Mouse (Mus musculus): ENCODE results near the gene Rtn1. TPM values are rescaled to one million over a fixed set of nuclear protein-coding genes. Genes with fewer than 3 reads are reported as not detected.

Gene Rtn1
- polyA plus RNA-seq, 1 experiment from 2014 or later: 235 TPM

DNA sequence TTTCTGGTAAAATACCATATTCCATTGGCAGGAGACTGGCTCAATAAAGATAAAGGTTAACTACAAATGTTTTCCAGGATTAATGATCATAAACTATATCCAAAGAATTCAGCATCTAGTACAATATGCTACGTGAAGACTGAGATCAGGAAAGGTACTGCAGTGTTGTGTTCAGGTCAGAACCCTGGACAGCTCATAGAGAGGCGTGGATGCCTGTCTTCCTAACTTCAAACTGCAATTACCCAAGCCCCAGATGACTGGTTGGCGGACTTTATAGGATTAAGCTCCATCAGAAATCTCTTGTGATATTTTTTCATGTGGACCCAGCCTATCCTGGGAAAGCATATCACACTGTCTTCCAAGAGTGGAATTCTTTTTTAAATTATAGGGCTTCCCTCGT lies 13.8 kb upstream of the Rtn1 start:
- no peak for DNase-seq (ENCODE audit: low spot score)
- Histone ChIP-seq H3K4me2 (ENCODE audit: low read depth, low read length, severe bottlenecking) (no peak overlapping the region), H3K36me3 (ENCODE audit: control insufficient read depth, insufficient read depth, low read length) (no peaks in the 10 kb centered on the region), H3K27ac (ENCODE audit: low read depth, low read length) (no peak overlapping the region), H3K4me1 (replicated peaks; ENCODE audit: control insufficient read depth, insufficient read depth, low read length) (no peaks in the 10 kb centered on the region), H3K27me3 (ENCODE audit: control insufficient read depth, insufficient read depth, low read length) (no peaks in the 10 kb centered on the region), H3K9ac (ENCODE audit: low read length) (no peak overlapping the region), H3K4me3 (ENCODE audit: low read depth, low read length) (no peak overlapping the region), H3K9me3 (ENCODE audit: control insufficient read depth, low read length) (no peaks in the 10 kb centered on the region)
- no peak for ATAC-seq (replicated peaks; ENCODE audit: low FRiP score)
- 48% methylated on average over 4 of the region's 4 CpGs for WGBS

- ATAC-seq (replicated peaks; ENCODE audit: low FRiP score) (no peak), DNase-seq (ENCODE audit: low spot score) (no peak)
- Histone ChIP-seq H3K9me3 (ENCODE audit: control insufficient read depth, low read length) (no peaks in the 10 kb centered on the region), H3K4me3 (ENCODE audit: low read depth, low read length) (no peak overlapping the region), H3K27ac (ENCODE audit: low read depth, low read length) (no peak overlapping the region), H3K9ac (ENCODE audit: low read length) (no peak overlapping the region), H3K36me3 (ENCODE audit: control insufficient read depth, insufficient read depth, low read length) (no peaks in the 10 kb centered on the region), H3K4me2 (ENCODE audit: low read depth, low read length, severe bottlenecking) (no peak overlapping the region), H3K4me1 (replicated peaks; ENCODE audit: control insufficient read depth, insufficient read depth, low read length) (no peaks in the 10 kb centered on the region), H3K27me3 (ENCODE audit: control insufficient read depth, insufficient read depth, low read length) (no peaks in the 10 kb centered on the region)
- 36% methylated on average over 3 of the region's 3 CpGs for WGBS
These were observed 8.9 kb upstream of the Rtn1 start for GRCm38 (mm10) chr12:72417762-72418161.

DNA sequence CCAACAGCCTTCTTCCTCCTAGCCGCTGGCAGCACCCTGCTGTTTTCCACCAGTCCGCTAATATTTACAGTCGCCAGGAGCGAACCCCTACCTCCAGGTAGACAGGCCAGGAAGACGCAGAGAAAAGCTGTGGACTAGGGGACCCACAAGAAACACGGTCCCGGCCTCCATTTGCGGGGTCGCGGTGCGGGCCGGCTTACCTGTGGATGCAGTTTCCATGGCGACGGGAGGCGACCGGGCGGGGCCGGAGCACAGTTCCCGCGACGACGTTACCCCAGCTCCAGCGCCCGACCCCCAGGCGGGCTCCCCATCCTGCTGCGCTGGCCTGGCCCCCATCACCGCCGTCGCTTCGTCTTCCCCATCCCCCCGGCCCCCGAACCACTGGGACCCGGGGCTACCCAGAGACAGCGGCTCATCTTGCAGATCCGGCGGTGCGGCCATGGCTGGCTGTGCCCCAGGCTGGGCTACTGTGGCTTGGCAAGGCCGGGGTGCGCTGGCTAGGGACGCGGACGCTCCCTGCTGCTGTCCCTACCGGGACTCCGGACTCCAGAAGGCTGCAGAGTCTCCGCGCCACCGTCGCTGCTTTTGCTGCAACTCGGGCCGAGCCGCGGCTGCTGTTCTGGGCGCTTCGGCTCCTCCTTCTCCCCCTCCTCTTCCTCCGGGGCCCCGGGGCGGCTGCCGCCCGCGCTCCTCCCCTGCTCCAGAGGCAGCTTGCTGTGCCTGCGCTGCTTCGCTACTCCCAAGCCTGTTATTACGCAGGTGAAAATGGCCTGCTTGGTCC lies 553 bp downstream of the Rtn1 start:
- Histone ChIP-seq H3K9me3 (ENCODE audit: control insufficient read depth, low read length) (no peaks in the 10 kb centered on the region), H3K27me3 (ENCODE audit: control insufficient read depth, insufficient read depth, low read length) (peaks cover 5% of the 10 kb centered on the region), H3K9ac (ENCODE audit: low read length) (peak overlapping the region; percentile 72), H3K36me3 (ENCODE audit: control insufficient read depth, insufficient read depth, low read length) (no peaks in the 10 kb centered on the region), H3K4me3 (ENCODE audit: low read depth, low read length) (peak overlapping the region; percentile 74), H3K4me2 (ENCODE audit: low read depth, low read length, severe bottlenecking) (peak overlapping the region; percentile 98), H3K4me1 (replicated peaks; ENCODE audit: control insufficient read depth, insufficient read depth, low read length) (peaks cover 4% of the 10 kb centered on the region; the same call in 1 of the 2 replicates), H3K27ac (ENCODE audit: low read depth, low read length) (no peak overlapping the region)
- WGBS: under 1% methylated on average over 53 of the region's 63 CpGs
- peak; percentile 84 for DNase-seq (ENCODE audit: low spot score)
- peak; percentile 87 for ATAC-seq (replicated peaks; ENCODE audit: low FRiP score)

DNA sequence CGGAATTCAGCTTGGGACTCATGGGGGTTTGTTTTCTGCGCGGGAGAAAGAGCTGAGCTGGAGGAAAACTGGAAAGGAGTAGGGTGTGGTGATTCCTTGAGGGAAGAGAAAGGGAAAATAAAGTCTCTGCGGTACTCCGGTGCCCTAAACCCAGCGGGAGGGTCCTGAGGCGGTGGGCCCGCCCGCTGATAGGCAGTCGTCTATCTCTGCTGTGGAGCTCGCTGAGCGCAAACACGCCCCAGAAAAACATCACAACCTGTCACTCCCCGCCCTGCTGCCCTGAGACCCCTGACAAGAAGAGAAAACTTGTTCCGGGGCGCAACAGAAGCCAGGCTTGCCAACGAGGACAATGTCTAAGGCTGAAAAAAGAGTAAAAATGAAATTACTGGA lies 1.1 kb downstream of the Rtn1 start:
- Histone ChIP-seq H3K27me3 (ENCODE audit: control insufficient read depth, insufficient read depth, low read length) (peaks cover 5% of the 10 kb centered on the region), H3K4me2 (ENCODE audit: low read depth, low read length, severe bottlenecking) (peak overlapping the region; percentile 98), H3K27ac (ENCODE audit: low read depth, low read length) (no peak overlapping the region), H3K36me3 (ENCODE audit: control insufficient read depth, insufficient read depth, low read length) (no peaks in the 10 kb centered on the region), H3K9ac (ENCODE audit: low read length) (peak overlapping the region; percentile 72), H3K4me3 (ENCODE audit: low read depth, low read length) (peak overlapping the region; percentile 74), H3K4me1 (replicated peaks; ENCODE audit: control insufficient read depth, insufficient read depth, low read length) (peaks cover 4% of the 10 kb centered on the region; the same call in 1 of the 2 replicates), H3K9me3 (ENCODE audit: control insufficient read depth, low read length) (no peaks in the 10 kb centered on the region)
- ATAC-seq (replicated peaks; ENCODE audit: low FRiP score) (peak; percentile 32; the same call in 1 of the 2 replicates), DNase-seq (ENCODE audit: low spot score) (peak; percentile 61)
- 0% methylated on average over 17 of the region's 17 CpGs for whole genome bisulfite sequencing

DNA sequence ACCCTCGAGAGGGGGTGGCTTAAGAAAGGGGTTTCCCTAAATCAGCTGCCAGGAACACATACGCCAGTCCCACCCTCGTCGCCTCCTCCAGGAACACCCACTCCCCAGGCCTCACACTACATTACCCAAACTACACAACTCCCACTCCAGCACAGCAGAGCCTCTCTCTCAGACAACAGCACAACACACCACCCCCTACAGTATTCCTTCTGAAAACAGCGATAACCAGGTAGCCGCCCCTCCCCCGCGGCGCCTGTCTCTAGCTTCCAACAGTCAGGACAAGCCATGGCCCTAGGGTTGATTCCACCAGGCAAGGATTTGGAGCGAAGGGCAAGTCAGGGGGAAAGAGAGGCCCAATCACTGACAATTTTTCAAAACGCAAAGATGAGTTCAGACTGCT lies 1.7 kb downstream of the Rtn1 start:
- peak overlapping the region; percentile 74 for H3K4me3 ChIP-seq (ENCODE audit: low read depth, low read length)
- peaks cover 4% of the 10 kb centered on the region; the same call in 1 of the 2 replicates for H3K4me1 ChIP-seq (replicated peaks; ENCODE audit: control insufficient read depth, insufficient read depth, low read length)
- H3K9me3 ChIP-seq (ENCODE audit: control insufficient read depth, low read length): no peaks in the 10 kb centered on the region
- WGBS: 8% methylated on average over 11 of the region's 11 CpGs
- no peak overlapping the region; the same call in 1 of the 2 replicates for H3K9ac ChIP-seq (ENCODE audit: low read length)
- no peak for DNase-seq (ENCODE audit: low spot score)
- no peaks in the 10 kb centered on the region for H3K36me3 ChIP-seq (ENCODE audit: control insufficient read depth, insufficient read depth, low read length)
- no peak overlapping the region for H3K27ac ChIP-seq (ENCODE audit: low read depth, low read length)
- ATAC-seq (replicated peaks; ENCODE audit: low FRiP score): peak; percentile 21; the same call in 1 of the 2 replicates
- peaks cover 5% of the 10 kb centered on the region for H3K27me3 ChIP-seq (ENCODE audit: control insufficient read depth, insufficient read depth, low read length)
- peak overlapping the region; percentile 98 for H3K4me2 ChIP-seq (ENCODE audit: low read depth, low read length, severe bottlenecking)

- Histone ChIP-seq H3K4me1 (replicated peaks; ENCODE audit: control insufficient read depth, insufficient read depth, low read length) (peaks cover 4% of the 10 kb centered on the region; the same call in 1 of the 2 replicates), H3K9me3 (ENCODE audit: control insufficient read depth, low read length) (no peaks in the 10 kb centered on the region), H3K4me3 (ENCODE audit: low read depth, low read length) (no peak overlapping the region), H3K36me3 (ENCODE audit: control insufficient read depth, insufficient read depth, low read length) (no peaks in the 10 kb centered on the region), H3K4me2 (ENCODE audit: low read depth, low read length, severe bottlenecking) (no peak overlapping the region), H3K27me3 (ENCODE audit: control insufficient read depth, insufficient read depth, low read length) (peaks cover 5% of the 10 kb centered on the region), H3K9ac (ENCODE audit: low read length) (no peak overlapping the region), H3K27ac (ENCODE audit: low read depth, low read length) (no peak overlapping the region)
- ATAC-seq (replicated peaks; ENCODE audit: low FRiP score): no peak
- no peak for DNase-seq (ENCODE audit: low spot score)
- 28% methylated on average over 4 of the region's 5 CpGs for WGBS
These were observed 3.8 kb downstream of the Rtn1 start for GRCm38 (mm10) chr12:72405031-72405430.

DNA sequence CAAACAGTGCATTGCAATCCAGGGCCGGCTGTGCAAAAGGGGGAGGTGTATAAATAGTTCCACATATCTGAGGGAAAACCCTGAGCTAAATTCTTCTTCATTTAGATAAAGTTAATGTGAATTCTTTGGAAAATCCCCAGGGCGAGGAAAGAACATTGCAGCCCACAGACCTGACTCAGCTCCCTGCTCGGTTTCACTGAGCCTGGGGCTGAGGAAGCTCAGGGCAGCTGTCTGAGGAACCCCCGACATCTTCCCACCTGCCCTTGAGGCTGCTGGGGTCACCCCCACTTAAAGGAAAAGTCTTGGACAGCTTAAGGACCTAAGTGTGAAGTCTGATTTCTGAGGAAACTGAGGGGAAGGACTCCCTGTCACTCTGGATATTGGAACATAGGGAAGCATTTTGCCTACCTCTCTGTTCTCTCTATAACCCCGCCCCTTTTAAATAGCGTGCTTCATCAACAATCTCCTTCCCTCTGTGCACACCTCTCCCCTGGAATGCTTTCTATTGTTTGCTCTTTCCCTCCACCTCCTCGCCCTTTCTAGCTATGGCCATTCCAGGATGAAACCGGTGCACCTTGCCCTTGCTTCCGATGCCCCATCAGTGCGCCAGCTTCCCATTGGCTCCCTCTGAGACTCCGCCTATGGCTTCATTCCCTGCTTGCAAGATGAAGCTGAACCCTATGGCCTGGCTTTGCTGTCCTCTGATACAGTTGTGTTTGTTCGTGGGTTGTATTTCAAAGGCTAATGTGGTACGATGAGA lies 15.6 kb downstream of the Rtn1 start:
- Histone ChIP-seq H3K27ac (ENCODE audit: low read depth, low read length) (no peak overlapping the region), H3K27me3 (ENCODE audit: control insufficient read depth, insufficient read depth, low read length) (no peaks in the 10 kb centered on the region), H3K4me1 (replicated peaks; ENCODE audit: control insufficient read depth, insufficient read depth, low read length) (no peaks in the 10 kb centered on the region), H3K4me2 (ENCODE audit: low read depth, low read length, severe bottlenecking) (no peak overlapping the region), H3K4me3 (ENCODE audit: low read depth, low read length) (no peak overlapping the region), H3K9me3 (ENCODE audit: control insufficient read depth, low read length) (no peaks in the 10 kb centered on the region), H3K36me3 (ENCODE audit: control insufficient read depth, insufficient read depth, low read length) (no peaks in the 10 kb centered on the region), H3K9ac (ENCODE audit: low read length) (no peak overlapping the region)
- DNase-seq (ENCODE audit: low spot score) (no peak), ATAC-seq (replicated peaks; ENCODE audit: low FRiP score) (no peak)
- WGBS: 62% methylated on average over 13 of the region's 13 CpGs

GRCm38 (mm10) chr12:72390346-72390745 lies 18.5 kb downstream of the Rtn1 start:
- Histone ChIP-seq H3K27ac (ENCODE audit: low read depth, low read length) (no peak overlapping the region), H3K9ac (ENCODE audit: low read length) (no peak overlapping the region), H3K9me3 (ENCODE audit: control insufficient read depth, low read length) (no peaks in the 10 kb centered on the region), H3K4me2 (ENCODE audit: low read depth, low read length, severe bottlenecking) (no peak overlapping the region), H3K27me3 (ENCODE audit: control insufficient read depth, insufficient read depth, low read length) (no peaks in the 10 kb centered on the region), H3K4me1 (replicated peaks; ENCODE audit: control insufficient read depth, insufficient read depth, low read length) (no peaks in the 10 kb centered on the region), H3K4me3 (ENCODE audit: low read depth, low read length) (no peak overlapping the region), H3K36me3 (ENCODE audit: control insufficient read depth, insufficient read depth, low read length) (no peaks in the 10 kb centered on the region)
- DNase-seq (ENCODE audit: low spot score): no peak
- WGBS: 77% methylated on average over 2 of the region's 2 CpGs
- no peak for ATAC-seq (replicated peaks; ENCODE audit: low FRiP score)
